Mouse (Mus musculus) lung, adult 2 months (tissue): ENCODE results near the gene Pgghg.

Experiments
- CTCF ChIP-seq: fragments of 200-500 bp; IDR thresholded peaks from 2 replicates; pipeline ENCODE4 v1.5.1; 2011; ENCODE audit warnings: mild to moderate bottlenecking, low read length, control low read depth; ENCODE audit not compliant: insufficient read depth
- POLR2A ChIP-seq: fragments of 200-500 bp; IDR thresholded peaks from 2 replicates; pipeline ENCODE4 v1.6.1; 2011; ENCODE audit warnings: low read depth, mild to moderate bottlenecking, control low read depth, low read length, borderline replicate concordance; ENCODE audit errors: extremely low read depth

- TF ChIP-seq POLR2A, result no peak
- no peak for TF ChIP-seq CTCF
Measured at GRCm38 (mm10) chr7:140982971-140983370, 41.8 kb downstream of the Pgghg start.
